Mouse (Mus musculus) hindbrain, embryonic 16.5 days (tissue): ENCODE results near the gene Rai2. TPM values are rescaled to one million over a fixed set of nuclear protein-coding genes. Genes with fewer than 3 reads are reported as not detected.
"Not testable (repeated sequence)": the region's sequence is repeated elsewhere in the genome, so short reads cannot be mapped to it uniquely, and the experiment has no call there.

Experiments
- ATAC-seq: fragments of 200-750 bp; cut with Nextera tagmentation; 2 replicates; pipeline ENCODE4 v1.8.0; 2017; ENCODE audit warnings: moderate TSS enrichment, moderate library complexity
- H3K27ac ChIP-seq: fragments of 300-500 bp; sonication (generic); 2 replicates; pipeline ENCODE4 v1.5.1; 2014; ENCODE audit warnings: low read depth, mild to moderate bottlenecking, control low read depth, low read length, moderate library complexity
- H3K27me3 ChIP-seq: fragments of 300-500 bp; sonication (generic); replicated peaks from 2 replicates; pipeline ENCODE4 v1.6.1; 2014; ENCODE audit warnings: low read length; ENCODE audit not compliant: control insufficient read depth, insufficient read depth
- H3K36me3 ChIP-seq: fragments of 300-500 bp; sonication (generic); 2 replicates; pipeline ENCODE4 v1.6.1; 2014; ENCODE audit warnings: mild to moderate bottlenecking, low read length, moderate library complexity, mixed read lengths; ENCODE audit not compliant: control insufficient read depth, insufficient read depth
- H3K4me1 ChIP-seq: fragments of 300-500 bp; sonication (generic); 2 replicates; pipeline ENCODE4 v1.6.1; 2014; ENCODE audit warnings: low read depth, low read length; ENCODE audit not compliant: control insufficient read depth, insufficient read depth
- H3K4me2 ChIP-seq: fragments of 300-500 bp; sonication (generic); 2 replicates; pipeline ENCODE4 v1.6.1; 2014; ENCODE audit warnings: mild to moderate bottlenecking, low read length, control low read depth, moderate library complexity
- H3K4me3 ChIP-seq: fragments of 300-500 bp; sonication (generic); 2 replicates; pipeline ENCODE4 v1.5.1; 2014; ENCODE audit warnings: mild to moderate bottlenecking, low read length, control low read depth, moderate library complexity
- H3K9ac ChIP-seq: fragments of 300-500 bp; sonication (generic); 2 replicates; pipeline ENCODE4 v1.6.1; 2014; ENCODE audit warnings: low read depth, mild to moderate bottlenecking, control low read depth, low read length, moderate library complexity
- H3K9me3 ChIP-seq: fragments of 300-500 bp; sonication (generic); 2 replicates; pipeline ENCODE4 v1.6.1; 2014; ENCODE audit warnings: mild to moderate bottlenecking, low read length, moderate library complexity; ENCODE audit not compliant: control insufficient read depth
- WGBS: fragments of 180-500 bp; shearing (Covaris S2); extraction: QIAGEN DNeasy Blood & Tissue Kit; methylation state at CpG from one replicate; pipeline ENCODE4 v1.1.7; 2014; 5-methylcytosine and 5-hydroxymethylcytosine counted together
- polyA plus RNA-seq: library from polyadenylated mRNA; unstranded; fragments of >200 nt; fragmentation: Nextera tagmentation; extraction: Ambion mirVana; gene quantifications from 2 replicates; pipeline ENCODE4 v1.2.1, GENCODE M21; 2015

Gene Rai2
- polyA plus RNA-seq, 1 experiment from 2014 or later, result 16.4 TPM

DNA sequence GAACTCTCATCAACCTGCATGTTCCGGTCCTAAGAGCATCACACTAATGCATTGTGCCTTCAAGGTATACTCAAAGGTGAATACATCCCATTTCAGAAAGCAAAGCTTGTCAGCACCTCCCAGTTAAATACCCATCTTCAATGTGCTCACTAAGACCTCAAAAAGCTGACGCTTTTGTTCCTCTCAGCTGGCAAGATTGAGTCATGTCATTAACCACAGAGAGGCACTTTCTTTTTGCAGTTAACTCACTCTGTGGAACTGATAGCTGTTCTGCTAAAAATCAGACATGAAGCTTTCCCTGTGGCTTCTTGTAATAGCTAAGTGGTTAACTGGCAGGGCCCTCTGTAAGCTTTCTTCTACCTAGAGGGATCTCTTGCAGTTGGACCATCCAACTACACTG, 36.6 kb downstream of the Rai2 start:
- H3K27ac ChIP-seq, result no peak overlapping the region
- ATAC-seq, result no peak
- H3K36me3 ChIP-seq, result no peaks in the 10 kb centered on the region
- H3K4me1 ChIP-seq, result no peaks in the 10 kb centered on the region
- WGBS, result 74% methylated on average over 2 of the region's 2 CpGs
- H3K27me3 ChIP-seq, result 0 out of 2 replicates have a peak, but pooled peaks cover 2% of the 10 kb centered on the region
- H3K9ac ChIP-seq, result no peak overlapping the region
- no peaks in the 10 kb centered on the region for H3K9me3 ChIP-seq
- H3K4me3 ChIP-seq, result no peak overlapping the region
- H3K4me2 ChIP-seq, result no peak overlapping the region

DNA sequence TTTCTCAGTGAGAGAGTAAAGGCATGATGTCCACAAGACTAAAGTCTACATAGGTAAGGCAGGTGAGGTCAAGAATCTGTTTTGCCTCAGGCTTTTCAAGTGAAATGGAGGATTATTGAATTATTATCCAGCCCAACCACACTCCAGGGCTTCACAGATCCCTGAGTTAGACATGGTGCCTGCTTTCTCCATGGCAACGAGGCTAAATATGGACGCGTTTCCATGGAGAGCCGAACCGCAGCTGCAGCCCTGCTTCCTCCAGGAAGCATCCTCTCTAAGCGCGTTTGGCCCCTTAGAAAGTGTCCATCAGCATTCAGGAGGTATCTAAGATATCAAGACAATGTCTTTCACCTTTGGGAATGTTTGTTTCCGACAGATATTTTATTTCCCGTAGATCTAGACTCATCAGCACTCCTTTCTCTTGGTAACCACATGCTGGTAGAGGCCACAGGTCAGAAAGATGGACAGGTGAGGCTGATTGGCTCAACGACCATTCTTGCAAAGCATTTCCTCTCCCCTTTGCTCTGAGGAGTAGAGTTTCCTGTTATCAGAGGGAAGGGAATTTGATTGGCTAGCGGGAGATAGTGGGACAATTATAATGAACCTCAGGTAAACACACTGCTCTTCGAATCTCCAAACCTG, 59.6 kb downstream of the Rai2 start:
- Histone ChIP-seq H3K27me3 (0 out of 2 replicates have a peak, but pooled peaks cover 5% of the 10 kb centered on the region), H3K36me3 (no peaks in the 10 kb centered on the region), H3K9me3 (no peaks in the 10 kb centered on the region), H3K4me3 (no peak overlapping the region), H3K4me2 (peak overlapping the region; percentile 2; the same call in 1 of the 2 replicates), H3K9ac (no peak overlapping the region), H3K4me1 (peaks cover 6% of the 10 kb centered on the region), H3K27ac (no peak overlapping the region)
- WGBS, result 37% methylated on average over 12 of the region's 12 CpGs
- ATAC-seq, result peak; percentile 50; the same call in 1 of the 2 replicates

DNA sequence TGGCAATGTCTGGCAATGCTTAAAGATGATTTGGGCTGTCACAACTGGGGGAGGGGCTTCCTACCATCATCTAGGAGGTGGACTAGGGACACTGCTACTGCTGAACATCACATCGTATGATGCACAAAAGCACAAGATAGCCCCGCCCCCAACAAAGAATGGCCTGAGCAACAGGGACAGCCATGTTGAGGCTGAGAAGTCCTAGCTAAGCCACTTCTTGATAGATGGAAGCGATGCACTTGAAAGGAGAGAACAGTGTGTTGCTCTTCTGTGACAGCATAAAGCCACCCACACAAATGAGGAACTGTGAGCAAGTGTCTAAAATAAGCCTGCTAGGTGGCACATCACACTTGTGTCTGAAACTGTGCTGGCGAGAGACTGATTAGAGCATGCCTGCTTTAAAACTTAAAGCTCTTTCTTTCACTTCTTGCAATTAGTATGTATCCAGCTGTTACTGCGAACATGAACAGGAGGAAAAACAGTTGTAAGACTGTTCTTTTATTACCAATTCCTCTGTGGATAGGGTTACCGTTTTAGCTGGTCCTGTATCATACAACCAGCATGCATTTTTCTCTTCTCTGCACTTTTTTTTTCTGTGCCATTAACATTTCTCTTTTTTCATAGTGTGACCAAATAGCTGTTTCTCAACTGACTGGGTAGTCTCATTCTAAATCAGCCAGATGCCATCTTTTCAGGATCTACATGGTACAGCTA, 63.6 kb downstream of the Rai2 start:
- peaks cover 9% of the 10 kb centered on the region for H3K27me3 ChIP-seq
- H3K9me3 ChIP-seq, result no peaks in the 10 kb centered on the region
- WGBS, result 73% methylated on average over 6 of the region's 6 CpGs
- peaks cover 6% of the 10 kb centered on the region for H3K4me1 ChIP-seq
- H3K36me3 ChIP-seq, result no peaks in the 10 kb centered on the region
- H3K4me2 ChIP-seq, result no peak overlapping the region
- ATAC-seq, result peak; percentile 42; the same call in 1 of the 2 replicates
- no peak overlapping the region for H3K27ac ChIP-seq
- H3K4me3 ChIP-seq, result no peak overlapping the region
- H3K9ac ChIP-seq, result no peak overlapping the region

DNA sequence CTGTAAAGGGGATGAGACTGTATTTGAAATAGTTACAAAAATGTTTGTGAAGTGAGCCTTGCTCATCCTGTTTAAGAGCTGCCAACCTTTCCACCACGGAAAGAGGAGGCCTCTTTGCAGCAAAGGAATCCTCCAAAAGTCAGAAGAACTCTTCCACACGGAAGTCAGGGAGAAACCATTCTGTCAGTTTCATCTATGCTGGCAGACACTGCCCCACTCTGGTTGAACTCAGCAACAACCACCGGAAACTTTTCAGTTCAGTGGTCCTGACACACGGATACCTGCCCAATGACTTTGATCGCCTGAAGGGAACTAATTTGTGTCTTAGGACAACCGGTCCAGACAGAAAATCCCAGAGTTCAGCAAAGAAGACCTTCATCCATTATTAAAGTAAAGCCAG, 73.3 kb downstream of the Rai2 start:
- no peaks in the 10 kb centered on the region for H3K4me1 ChIP-seq
- no peaks in the 10 kb centered on the region for H3K36me3 ChIP-seq
- no peak overlapping the region for H3K4me2 ChIP-seq
- H3K9me3 ChIP-seq, result no peaks in the 10 kb centered on the region
- H3K27ac ChIP-seq, result no peak overlapping the region
- 30% methylated on average over 6 of the region's 6 CpGs for WGBS
- ATAC-seq, result no peak
- H3K4me3 ChIP-seq, result no peak overlapping the region
- H3K27me3 ChIP-seq, result no peaks in the 10 kb centered on the region; the same call in none of the 2 replicates
- no peak overlapping the region for H3K9ac ChIP-seq

DNA sequence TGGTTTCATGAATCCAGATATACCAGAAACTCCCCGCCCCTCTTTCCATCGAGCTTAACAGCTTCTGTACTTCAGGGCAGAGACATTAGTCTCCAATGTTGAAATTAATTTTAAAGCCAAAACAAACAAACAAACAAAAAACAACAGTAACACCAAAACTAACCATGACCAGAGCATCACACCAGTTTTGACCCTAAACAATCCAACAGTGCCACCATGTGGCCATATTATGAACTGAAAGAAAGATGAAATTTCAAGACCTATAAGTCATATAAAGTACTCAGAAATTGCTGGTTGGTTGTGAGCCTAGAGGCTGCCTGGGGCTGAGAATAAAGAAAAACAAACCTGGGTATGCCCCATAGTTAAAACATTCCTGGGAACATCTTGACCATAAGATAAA, 109.3 kb downstream of the Rai2 start:
- not testable (repeated sequence) for H3K9ac ChIP-seq, H3K4me3 ChIP-seq, H3K27ac ChIP-seq, H3K9me3 ChIP-seq, H3K4me2 ChIP-seq, H3K4me1 ChIP-seq, H3K27me3 ChIP-seq, ATAC-seq, H3K36me3 ChIP-seq
- 19% methylated on average over 2 of the region's 2 CpGs for WGBS
